ENCODE assay signal across 16 mouse cellular contexts in the genomic region with DNA sequence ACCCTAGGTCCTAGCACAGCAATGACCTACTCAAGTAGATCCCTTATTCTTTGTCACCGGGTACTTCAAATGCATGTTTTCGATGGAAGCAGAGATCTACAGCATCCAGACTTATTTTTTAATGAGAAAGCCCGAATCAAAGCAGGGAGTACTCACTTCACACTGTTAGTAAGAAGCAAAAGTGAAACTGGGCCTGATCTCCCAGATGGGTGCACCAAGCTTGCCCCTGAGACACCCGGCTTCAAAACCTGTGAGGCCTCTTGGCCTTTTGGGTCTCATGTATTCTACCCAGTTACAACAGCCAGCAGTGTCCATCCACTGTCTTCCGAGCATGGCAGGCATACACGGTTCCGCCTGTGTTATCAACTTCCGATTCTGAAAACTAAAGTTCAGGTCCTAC. TPM values are rescaled to one million over a fixed set of nuclear protein-coding genes. Genes with fewer than 3 reads are reported as not detected.
DNase-seq lines count a peak whose midpoint lies in the region; ATAC-seq lines count a peak whose summit lies in the region.
"Had no signal": no experiment of that assay in that cellular context is flagged by ENCODE, and none has a peak within 500 bp of the region (broad histone marks: within the 10 kb centered on the region; RNA-seq: fewer than 3 reads in every experiment).

No protein-coding gene starts in this region.

- H3K27me3 ChIP-seq in lung, embryonic 16.5 days (ENCODE audit: control insufficient read depth, insufficient read depth, low read depth, low read length): no peaks in the 10 kb centered on the region
- H3K27me3 ChIP-seq in limb, embryonic 10.5 days (ENCODE audit: low read depth, poor library complexity, severe bottlenecking): no peaks in the 10 kb centered on the region
- H3K27me3 ChIP-seq: hindbrain, embryonic 15.5 days; liver, embryonic 15.5 days had no signal

- H3K27ac ChIP-seq in lung, embryonic 16.5 days (ENCODE audit: low read length): 0 out of 2 replicates have a peak overlapping the region, but pooled peaks have one; percentile 94
- H3K27ac ChIP-seq in limb, embryonic 10.5 days: peak overlapping the region; percentile 87; the same call in 1 of the 2 replicates
- H3K27ac ChIP-seq: hindbrain, embryonic 15.5 days; liver, embryonic 15.5 days; midbrain, embryonic 10.5 days had no signal

- peaks cover 47% of the 10 kb centered on the region for H3K4me1 ChIP-seq in lung, embryonic 16.5 days (replicated peaks; ENCODE audit: control insufficient read depth, insufficient read depth, low read length)
- H3K4me1 ChIP-seq in limb, embryonic 10.5 days: peaks cover 38% of the 10 kb centered on the region

- DNase-seq in lung, postnatal 36 days: no peak
- DNase-seq in CD4-positive helper T cell, adult 2 months (ENCODE audit: low read depth, low spot score): peak; percentile 33
- DNase-seq in limb, embryonic 10.5 days (ENCODE audit: low spot score): no peak
- DNase-seq in left cerebral cortex, adult 18-20 months (ENCODE audit: low spot score in 2 of 2): no peak
- DNase-seq in cerebellum, postnatal 14 days: no peak
- DNase-seq: adrenal gland, adult 2 months; cerebellum, adult 8-10 months; heart, adult 11 months; kidney, adult 18-20 months; thymus, postnatal 25 days had no signal

- no peak overlapping the region for H3K4me3 ChIP-seq in lung, embryonic 16.5 days (ENCODE audit: low read length)
- no peak overlapping the region for H3K4me3 ChIP-seq in limb, embryonic 10.5 days
- H3K4me3 ChIP-seq: hindbrain, embryonic 15.5 days; liver, embryonic 15.5 days; midbrain, embryonic 10.5 days had no signal

- 0 out of 2 replicates have a peak, but pooled peaks cover 5% of the 10 kb centered on the region for H3K9me3 ChIP-seq in lung, embryonic 16.5 days (ENCODE audit: control insufficient read depth, low read length)
- H3K9me3 ChIP-seq in limb, embryonic 10.5 days (replicated peaks): no peaks in the 10 kb centered on the region; the same call in 1 of the 2 replicates
- H3K9me3 ChIP-seq: hindbrain, embryonic 15.5 days; liver, embryonic 15.5 days had no signal

- H3K36me3 ChIP-seq in lung, embryonic 16.5 days (ENCODE audit: control insufficient read depth, insufficient read depth, low read length): no peaks in the 10 kb centered on the region
- peaks cover 14% of the 10 kb centered on the region; the same call in 1 of the 2 replicates for H3K36me3 ChIP-seq in limb, embryonic 10.5 days
- H3K36me3 ChIP-seq: hindbrain, embryonic 15.5 days had no signal

- no peak for ATAC-seq in lung, embryonic 16.5 days (ENCODE audit: low read depth)
- ATAC-seq in CD4-positive, CD25-positive, alpha-beta regulatory T cell, adult 4 months: peak; percentile 77
- ATAC-seq: forebrain, embryonic 14.5 days had no signal

- 86% methylated on average over 8 of the region's 8 CpGs for WGBS in lung, embryonic 16.5 days
- 93% methylated on average over 8 of the region's 8 CpGs for WGBS in limb, embryonic 10.5 days

- no peak overlapping the region for H3K4me2 ChIP-seq in lung, embryonic 16.5 days (ENCODE audit: low read depth, low read length)
- H3K4me2 ChIP-seq: hindbrain, embryonic 15.5 days; liver, embryonic 15.5 days had no signal

- no peak overlapping the region for H3K9ac ChIP-seq in lung, embryonic 16.5 days (ENCODE audit: low read length)
- H3K9ac ChIP-seq: hindbrain, embryonic 15.5 days; liver, embryonic 15.5 days had no signal

RNA-seq across cellular contexts. Expression of gene Uvrag, which starts 12.0 kb away (rescaled TPM):
- 22.4 and 24.1 TPM in 2 replicates for polyA plus RNA-seq in lung, embryonic 16.5 days (2015; fragmentation: Nextera tagmentation; extraction: Ambion mirVana)
- 1 to 10 TPM; 5.7 to 9.5 TPM for polyA plus RNA-seq in CD4-positive, CD25-positive, alpha-beta regulatory T cell, adult 4 months (2017; shearing (Covaris generic))
- 10.5 and 12.0 TPM in 2 replicates for polyA plus RNA-seq in limb, embryonic 10.5 days (2016; fragmentation: Nextera tagmentation; extraction: Ambion mirVana)
- total RNA-seq in left cerebral cortex, adult 18-20 months (2021): 10 to 100 TPM; 51.7 to 56.8 TPM

RNA-seq across cellular contexts. Expression of gene Dgat2, which starts 53.6 kb away (rescaled TPM):
- 38.3 and 41.9 TPM in 2 replicates for polyA plus RNA-seq in lung, embryonic 16.5 days (2015; fragmentation: Nextera tagmentation; extraction: Ambion mirVana)
- 1 to 10 TPM; 3.1 to 4.4 TPM for polyA plus RNA-seq in CD4-positive, CD25-positive, alpha-beta regulatory T cell, adult 4 months (2017; shearing (Covaris generic))
- polyA plus RNA-seq in limb, embryonic 10.5 days (2016; fragmentation: Nextera tagmentation; extraction: Ambion mirVana): 14.2 and 15.0 TPM in 2 replicates
- total RNA-seq in left cerebral cortex, adult 18-20 months (2021): 10 to 100 TPM; 57.5 to 63.0 TPM
